Mouse (Mus musculus): ENCODE data around the gene Utrn. TPM values are rescaled to one million over a fixed set of nuclear protein-coding genes. Genes with fewer than 3 reads are reported as not detected.

The Utrn gene
- polyA plus RNA-seq, 1 experiment from 2014 or later = 68.5 TPM

DNA sequence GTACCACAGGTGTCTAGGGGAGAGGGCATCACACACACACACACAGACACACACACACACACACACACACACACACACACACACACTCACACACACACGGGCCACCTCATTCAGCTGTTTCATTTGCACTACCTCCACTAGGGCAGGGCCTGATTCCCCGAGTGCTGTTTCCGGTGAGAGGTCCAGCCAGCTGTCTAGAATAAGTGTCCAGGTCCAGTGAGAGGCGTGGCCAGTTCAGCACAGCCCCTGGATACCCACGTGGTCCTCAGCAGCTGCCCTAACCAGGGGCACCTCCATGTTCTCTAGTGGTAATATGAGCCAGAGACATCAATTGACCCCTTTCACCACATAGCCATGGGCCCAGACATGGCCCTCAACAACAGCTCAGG is 35.0 kb upstream of the Utrn start:
- WGBS (ENCODE audit: insufficient replicate concordance) = 63% methylated on average over 5 of the region's 5 CpGs
- H3K4me3 ChIP-seq (ENCODE audit: low read depth, low read length) = no peak overlapping the region
- ATAC-seq (replicated peaks; ENCODE audit: insufficient number of reproducible peaks, low FRiP score, low TSS enrichment) = no peak

DNA sequence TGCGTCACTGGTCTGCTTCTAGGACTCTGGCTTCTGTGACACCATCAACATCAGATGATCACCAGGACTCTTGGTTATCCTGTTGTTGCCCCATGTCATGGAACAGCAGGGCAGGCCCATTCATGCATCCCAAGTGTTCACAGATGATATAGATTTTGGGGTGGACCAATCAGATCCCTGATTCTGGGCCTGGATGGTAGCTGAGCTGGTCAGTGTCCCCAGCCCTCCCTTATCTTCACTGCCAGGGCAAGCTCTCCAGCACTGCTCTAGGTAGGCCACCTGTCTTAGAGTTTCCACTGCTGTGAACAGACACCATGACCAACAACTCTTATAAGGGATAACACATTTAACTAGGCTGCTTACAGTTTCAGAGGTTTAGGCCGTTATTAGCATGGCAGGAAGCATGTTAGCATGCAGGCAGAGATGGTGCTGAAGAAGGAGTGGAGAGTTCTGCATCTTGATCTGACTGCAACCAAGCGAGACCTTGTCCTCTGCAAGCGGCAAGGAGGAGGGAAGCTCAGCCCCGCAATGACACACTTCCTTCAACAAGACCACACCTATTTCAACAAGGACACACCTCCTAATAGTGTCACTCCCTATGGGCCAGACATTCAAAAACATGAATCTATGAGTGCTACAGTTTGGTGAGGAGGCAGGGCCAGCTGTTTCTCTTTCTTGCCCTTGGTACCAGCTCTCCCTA is 34.4 kb upstream of the Utrn start:
- Histone ChIP-seq H3K36me3 (ENCODE audit: control insufficient read depth, insufficient read depth, low read length) (no peaks in the 10 kb centered on the region), H3K27me3 (ENCODE audit: control insufficient read depth, insufficient read depth, low read length) (no peaks in the 10 kb centered on the region), H3K9ac (ENCODE audit: low read depth, low read length) (no peak overlapping the region), H3K4me1 (ENCODE audit: control insufficient read depth, insufficient read depth, low read length) (no peaks in the 10 kb centered on the region), H3K27ac (ENCODE audit: low read depth, low read length) (no peak overlapping the region), H3K4me2 (no peak overlapping the region), H3K4me3 (ENCODE audit: low read depth, low read length) (no peak overlapping the region), H3K9me3 (replicated peaks; ENCODE audit: control insufficient read depth, low read length) (no peaks in the 10 kb centered on the region)
- 76% methylated on average over 5 of the region's 5 CpGs for WGBS (ENCODE audit: insufficient replicate concordance)
- no peak for ATAC-seq (replicated peaks; ENCODE audit: insufficient number of reproducible peaks, low FRiP score, low TSS enrichment)

More for the DNA sequence above, 35.0 kb upstream of the Utrn start:
- H3K27me3 ChIP-seq (ENCODE audit: control insufficient read depth, insufficient read depth, low read length) = no peaks in the 10 kb centered on the region
- H3K9me3 ChIP-seq (replicated peaks; ENCODE audit: control insufficient read depth, low read length) = no peaks in the 10 kb centered on the region
- no peak overlapping the region for H3K4me2 ChIP-seq
- H3K36me3 ChIP-seq (ENCODE audit: control insufficient read depth, insufficient read depth, low read length) = no peaks in the 10 kb centered on the region
- no peak overlapping the region for H3K27ac ChIP-seq (ENCODE audit: low read depth, low read length)
- H3K4me1 ChIP-seq (ENCODE audit: control insufficient read depth, insufficient read depth, low read length) = no peaks in the 10 kb centered on the region
- no peak overlapping the region for H3K9ac ChIP-seq (ENCODE audit: low read depth, low read length)

GRCm38 (mm10) chr10:12899901-12900300 is 30.7 kb upstream of the Utrn start:
- no peak for ATAC-seq (replicated peaks; ENCODE audit: insufficient number of reproducible peaks, low FRiP score, low TSS enrichment)
- H3K9ac ChIP-seq (ENCODE audit: low read depth, low read length) = no peak overlapping the region
- H3K4me1 ChIP-seq (ENCODE audit: control insufficient read depth, insufficient read depth, low read length) = no peaks in the 10 kb centered on the region
- H3K27me3 ChIP-seq (ENCODE audit: control insufficient read depth, insufficient read depth, low read length) = no peaks in the 10 kb centered on the region
- no peak overlapping the region for H3K27ac ChIP-seq (ENCODE audit: low read depth, low read length)
- WGBS (ENCODE audit: insufficient replicate concordance) = 85% methylated on average over 5 of the region's 5 CpGs
- no peaks in the 10 kb centered on the region for H3K36me3 ChIP-seq (ENCODE audit: control insufficient read depth, insufficient read depth, low read length)
- no peak overlapping the region for H3K4me2 ChIP-seq
- H3K9me3 ChIP-seq (replicated peaks; ENCODE audit: control insufficient read depth, low read length) = no peaks in the 10 kb centered on the region
- H3K4me3 ChIP-seq (ENCODE audit: low read depth, low read length) = no peak overlapping the region

DNA sequence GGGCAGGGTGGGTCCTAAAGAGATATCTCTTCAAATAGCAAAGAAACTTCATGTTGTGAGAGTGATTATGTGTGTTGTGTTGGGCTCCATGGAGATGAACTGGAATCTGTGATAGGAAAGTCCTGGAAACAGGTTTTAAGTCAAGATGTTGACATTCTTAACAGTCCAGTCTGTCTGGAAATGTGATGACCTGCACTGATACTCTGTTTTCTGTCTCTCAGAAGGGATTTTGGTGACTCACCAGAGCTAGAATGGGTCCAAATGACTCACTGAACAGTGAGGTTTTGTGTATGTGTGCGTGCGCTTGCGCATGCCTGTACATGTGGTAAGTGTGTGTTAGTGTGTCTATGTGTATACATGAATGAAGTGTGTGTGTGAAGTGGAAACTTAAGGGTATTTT is 24.2 kb upstream of the Utrn start:
- Histone ChIP-seq H3K4me1 (ENCODE audit: control insufficient read depth, insufficient read depth, low read length) (no peaks in the 10 kb centered on the region), H3K36me3 (ENCODE audit: control insufficient read depth, insufficient read depth, low read length) (no peaks in the 10 kb centered on the region), H3K9me3 (replicated peaks; ENCODE audit: control insufficient read depth, low read length) (no peaks in the 10 kb centered on the region), H3K27ac (ENCODE audit: low read depth, low read length) (no peak overlapping the region), H3K4me3 (ENCODE audit: low read depth, low read length) (no peak overlapping the region), H3K9ac (ENCODE audit: low read depth, low read length) (no peak overlapping the region), H3K27me3 (ENCODE audit: control insufficient read depth, insufficient read depth, low read length) (no peaks in the 10 kb centered on the region), H3K4me2 (no peak overlapping the region)
- ATAC-seq (replicated peaks; ENCODE audit: insufficient number of reproducible peaks, low FRiP score, low TSS enrichment) = no peak
- WGBS (ENCODE audit: insufficient replicate concordance) = 86% methylated on average over 3 of the region's 3 CpGs

DNA sequence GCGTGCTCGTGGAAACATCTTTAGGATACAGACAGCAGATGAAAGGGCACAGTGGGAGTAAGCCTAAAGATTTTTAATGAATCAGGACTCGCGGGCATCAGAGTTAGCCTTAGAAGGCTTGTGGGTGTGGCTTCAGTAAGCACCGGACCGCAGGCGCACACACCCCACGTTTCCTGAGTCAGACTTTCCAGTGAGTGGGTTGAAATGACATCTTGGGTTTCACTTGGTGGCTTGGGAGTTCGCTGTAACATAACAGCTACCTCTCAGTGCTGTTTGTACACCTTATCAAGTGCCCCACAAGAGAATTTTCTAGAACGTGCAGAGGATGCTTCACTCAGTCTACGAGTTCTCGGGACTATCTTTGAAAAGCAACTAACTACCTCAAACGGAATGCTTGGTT is 19.2 kb upstream of the Utrn start:
- 62% methylated on average over 13 of the region's 13 CpGs for WGBS (ENCODE audit: insufficient replicate concordance)
- no peaks in the 10 kb centered on the region for H3K27me3 ChIP-seq (ENCODE audit: control insufficient read depth, insufficient read depth, low read length)
- no peak overlapping the region for H3K9ac ChIP-seq (ENCODE audit: low read depth, low read length)
- H3K4me2 ChIP-seq = no peak overlapping the region
- H3K36me3 ChIP-seq (ENCODE audit: control insufficient read depth, insufficient read depth, low read length) = no peaks in the 10 kb centered on the region
- ATAC-seq (replicated peaks; ENCODE audit: insufficient number of reproducible peaks, low FRiP score, low TSS enrichment) = no peak
- no peaks in the 10 kb centered on the region for H3K4me1 ChIP-seq (ENCODE audit: control insufficient read depth, insufficient read depth, low read length)
- no peaks in the 10 kb centered on the region for H3K9me3 ChIP-seq (replicated peaks; ENCODE audit: control insufficient read depth, low read length)
- H3K27ac ChIP-seq (ENCODE audit: low read depth, low read length) = no peak overlapping the region
- H3K4me3 ChIP-seq (ENCODE audit: low read depth, low read length) = no peak overlapping the region

DNA sequence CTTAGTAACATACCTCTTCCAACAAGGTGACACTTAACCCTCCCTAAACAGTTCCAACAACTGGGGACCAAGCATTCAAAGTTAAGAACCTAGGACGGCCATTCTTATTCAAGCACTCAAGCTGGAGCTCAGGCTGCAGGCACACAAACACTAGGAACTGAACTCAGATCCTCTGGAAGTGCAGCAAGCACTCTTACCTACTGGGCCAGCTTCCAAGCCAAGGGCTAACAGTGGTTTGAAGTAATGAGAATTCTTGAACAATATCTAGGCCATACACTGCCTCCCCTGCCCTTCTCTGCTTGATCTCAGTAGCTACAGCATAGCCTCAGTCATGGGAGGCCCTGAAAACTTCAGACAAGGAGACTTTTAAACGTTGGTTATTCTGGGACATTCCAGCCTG is 18.6 kb upstream of the Utrn start:
- no peak for ATAC-seq (replicated peaks; ENCODE audit: insufficient number of reproducible peaks, low FRiP score, low TSS enrichment)
- Histone ChIP-seq H3K4me2 (no peak overlapping the region), H3K4me3 (ENCODE audit: low read depth, low read length) (no peak overlapping the region), H3K27ac (ENCODE audit: low read depth, low read length) (no peak overlapping the region), H3K36me3 (ENCODE audit: control insufficient read depth, insufficient read depth, low read length) (no peaks in the 10 kb centered on the region), H3K9me3 (replicated peaks; ENCODE audit: control insufficient read depth, low read length) (no peaks in the 10 kb centered on the region), H3K27me3 (ENCODE audit: control insufficient read depth, insufficient read depth, low read length) (no peaks in the 10 kb centered on the region), H3K4me1 (ENCODE audit: control insufficient read depth, insufficient read depth, low read length) (no peaks in the 10 kb centered on the region), H3K9ac (ENCODE audit: low read depth, low read length) (no peak overlapping the region)
- WGBS (ENCODE audit: insufficient replicate concordance) = 49% methylated on average over 2 of the region's 2 CpGs

- no peaks in the 10 kb centered on the region for H3K9me3 ChIP-seq (replicated peaks; ENCODE audit: control insufficient read depth, low read length)
- H3K4me2 ChIP-seq = no peak overlapping the region
- no peak overlapping the region for H3K9ac ChIP-seq (ENCODE audit: low read depth, low read length)
- ATAC-seq (replicated peaks; ENCODE audit: insufficient number of reproducible peaks, low FRiP score, low TSS enrichment) = no peak
- H3K36me3 ChIP-seq (ENCODE audit: control insufficient read depth, insufficient read depth, low read length) = no peaks in the 10 kb centered on the region
- H3K4me1 ChIP-seq (ENCODE audit: control insufficient read depth, insufficient read depth, low read length) = no peaks in the 10 kb centered on the region
- no peak overlapping the region for H3K27ac ChIP-seq (ENCODE audit: low read depth, low read length)
- H3K27me3 ChIP-seq (ENCODE audit: control insufficient read depth, insufficient read depth, low read length) = no peaks in the 10 kb centered on the region
- 60% methylated on average over 8 of the region's 8 CpGs for WGBS (ENCODE audit: insufficient replicate concordance)
- H3K4me3 ChIP-seq (ENCODE audit: low read depth, low read length) = no peak overlapping the region
These were observed 15.3 kb upstream of the Utrn start for GRCm38 (mm10) chr10:12884308-12884948.

DNA sequence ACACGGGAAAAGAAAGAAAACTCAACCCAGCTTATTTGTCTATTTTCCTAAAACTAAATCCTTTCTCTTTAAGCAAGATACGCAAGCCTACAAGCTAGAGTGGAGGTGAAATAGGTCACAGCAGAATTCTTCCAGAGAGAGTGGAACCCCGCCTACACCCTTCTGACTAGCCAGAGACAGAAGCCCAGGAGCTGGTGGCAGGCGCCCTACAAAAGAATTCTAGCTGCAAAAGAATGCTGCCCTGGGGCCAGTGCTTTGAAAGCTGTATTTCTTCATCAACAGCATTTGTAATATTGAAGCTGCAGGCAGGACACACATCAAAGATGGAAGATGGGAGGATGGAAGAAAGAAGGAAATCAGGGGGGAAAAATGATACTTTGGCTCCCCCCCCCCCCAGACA is 12.7 kb upstream of the Utrn start:
- Histone ChIP-seq H3K9me3 (replicated peaks; ENCODE audit: control insufficient read depth, low read length) (no peaks in the 10 kb centered on the region), H3K9ac (ENCODE audit: low read depth, low read length) (no peak overlapping the region), H3K4me1 (ENCODE audit: control insufficient read depth, insufficient read depth, low read length) (peaks cover 5% of the 10 kb centered on the region; the same call in 1 of the 2 replicates), H3K27me3 (ENCODE audit: control insufficient read depth, insufficient read depth, low read length) (no peaks in the 10 kb centered on the region), H3K36me3 (ENCODE audit: control insufficient read depth, insufficient read depth, low read length) (no peaks in the 10 kb centered on the region), H3K4me3 (ENCODE audit: low read depth, low read length) (no peak overlapping the region), H3K4me2 (no peak overlapping the region), H3K27ac (ENCODE audit: low read depth, low read length) (no peak overlapping the region)
- no peak for ATAC-seq (replicated peaks; ENCODE audit: insufficient number of reproducible peaks, low FRiP score, low TSS enrichment)
- WGBS (ENCODE audit: insufficient replicate concordance) = 76% methylated on average over 4 of the region's 4 CpGs

DNA sequence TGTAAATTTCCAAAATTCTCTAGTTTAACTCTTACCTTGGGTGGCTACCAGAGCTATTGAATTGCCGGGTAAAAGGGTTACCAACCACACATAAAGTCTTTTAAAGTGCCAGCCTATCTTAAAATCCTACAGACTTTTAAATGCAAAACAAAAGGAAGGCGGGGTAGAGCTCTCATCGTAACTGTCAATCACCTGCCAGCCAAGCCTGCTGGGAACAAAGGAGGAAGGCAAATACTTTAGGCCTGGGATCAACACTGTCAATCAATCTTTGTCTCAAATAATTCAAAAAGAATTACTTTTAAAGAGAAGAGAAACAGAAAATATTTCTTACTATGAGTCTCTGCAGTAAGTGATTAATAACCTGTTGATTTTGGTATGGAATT is 10.1 kb upstream of the Utrn start:
- no peak for ATAC-seq (replicated peaks; ENCODE audit: insufficient number of reproducible peaks, low FRiP score, low TSS enrichment)
- Histone ChIP-seq H3K27me3 (ENCODE audit: control insufficient read depth, insufficient read depth, low read length) (no peaks in the 10 kb centered on the region), H3K4me3 (ENCODE audit: low read depth, low read length) (no peak overlapping the region), H3K9ac (ENCODE audit: low read depth, low read length) (no peak overlapping the region), H3K4me1 (ENCODE audit: control insufficient read depth, insufficient read depth, low read length) (peaks cover 5% of the 10 kb centered on the region; the same call in 1 of the 2 replicates), H3K36me3 (ENCODE audit: control insufficient read depth, insufficient read depth, low read length) (no peaks in the 10 kb centered on the region), H3K4me2 (no peak overlapping the region), H3K9me3 (replicated peaks; ENCODE audit: control insufficient read depth, low read length) (no peaks in the 10 kb centered on the region), H3K27ac (ENCODE audit: low read depth, low read length) (no peak overlapping the region)
- WGBS (ENCODE audit: insufficient replicate concordance) = 14% methylated on average over 3 of the region's 3 CpGs
